Mouse (Mus musculus): ENCODE measurements around the gene Csl.

The Csl gene

DNA sequence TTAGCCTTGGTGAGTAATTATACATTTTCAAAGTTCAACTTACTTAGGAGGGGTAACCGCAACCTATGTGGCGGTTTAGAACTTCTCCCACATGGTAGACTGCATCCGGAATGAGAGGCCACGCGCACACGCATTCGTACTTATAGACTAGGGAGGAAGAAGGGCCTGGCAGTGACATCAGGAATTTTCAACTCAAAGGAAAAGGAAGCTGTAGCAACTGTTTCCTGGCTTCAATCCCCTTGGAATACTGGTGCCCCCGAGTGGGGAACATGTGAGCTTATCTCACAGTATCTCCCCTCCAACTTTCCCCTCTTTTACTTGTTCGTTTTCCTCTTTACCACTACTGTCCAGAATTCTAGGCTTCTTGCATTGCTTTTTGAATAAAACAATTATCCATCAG lies at the start of gene Csl:
Gene Csl, minus strand, starts transcription at position 101 of the 400 bp plus-strand sequence.
- DNase-seq (ENCODE audit: low read depth), result no peak

DNA sequence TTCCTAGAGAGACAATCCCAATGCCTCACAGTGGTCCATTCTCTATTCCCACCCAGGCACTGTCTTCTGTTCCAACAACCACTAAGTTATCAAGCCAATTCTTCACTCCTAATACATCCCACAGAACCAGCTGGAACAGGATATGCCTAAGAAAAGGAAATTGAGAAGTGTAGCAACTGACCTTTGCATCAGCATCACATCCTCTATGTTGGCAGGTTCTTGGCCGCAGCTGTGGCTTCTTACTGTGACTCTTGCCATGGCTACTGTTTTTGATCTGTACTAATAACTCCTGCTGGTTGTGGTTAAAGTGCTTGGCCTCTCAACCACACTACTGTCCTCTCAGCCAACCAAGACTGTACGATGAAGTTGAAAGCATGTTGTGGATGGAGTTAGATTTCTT lies 30.0 kb upstream of the Csl start:
- no peak for DNase-seq (ENCODE audit: low read depth)

DNA sequence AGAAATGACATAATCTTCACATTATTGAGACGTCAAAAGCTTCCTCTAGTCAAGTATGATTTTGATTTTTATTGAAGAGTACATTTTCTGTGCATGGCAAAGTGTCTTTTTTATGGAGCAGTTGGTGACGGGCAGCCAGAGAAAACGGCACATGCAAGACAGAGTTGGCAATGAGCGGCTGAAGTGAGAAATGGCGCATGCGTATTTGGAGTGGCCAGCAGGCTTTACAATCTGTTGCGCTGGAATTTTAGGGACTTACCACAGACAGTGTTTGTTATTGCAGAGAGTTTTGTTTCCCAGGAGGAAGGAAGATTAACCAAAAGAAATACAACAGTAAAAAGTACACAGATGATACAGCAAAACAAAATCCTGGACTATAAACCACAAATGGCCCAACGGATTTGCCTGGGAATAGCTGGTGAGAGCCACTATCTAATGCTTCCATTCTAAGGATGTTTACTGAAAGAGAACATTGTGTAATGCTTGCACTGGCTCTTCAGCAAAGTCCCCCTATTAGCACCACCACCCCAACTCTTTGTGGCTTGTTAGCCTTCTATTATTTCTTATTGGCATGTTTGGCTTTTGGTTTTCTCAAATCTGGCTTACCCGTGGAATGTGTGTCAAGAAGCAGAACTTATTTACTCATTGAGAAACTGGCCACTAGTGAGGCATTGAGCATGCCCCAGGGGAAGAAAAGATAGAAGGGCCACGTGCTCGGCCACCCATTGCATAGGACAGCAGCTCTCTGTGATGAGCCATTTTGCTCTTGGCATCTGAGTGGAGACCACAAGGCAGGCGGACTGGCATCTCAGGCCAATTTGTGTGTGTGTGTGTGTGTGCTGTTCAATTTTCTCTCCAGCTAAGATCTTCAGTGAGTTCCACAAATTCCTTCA lies 15.0 kb upstream of the Csl start:
- no peak for DNase-seq (ENCODE audit: low read depth)

- no peak for DNase-seq (ENCODE audit: low read depth)
These were observed 9.3 kb downstream of the Csl start for GRCm38 (mm10) chr10:99750146-99750545.

GRCm38 (mm10) chr10:99748668-99749260 lies 10.7 kb downstream of the Csl start:
- DNase-seq (ENCODE audit: low read depth), result no peak

GRCm38 (mm10) chr10:99748009-99748408 lies 11.4 kb downstream of the Csl start:
- no peak for DNase-seq (ENCODE audit: low read depth)

- DNase-seq (ENCODE audit: low read depth), result no peak
These were observed 17.7 kb downstream of the Csl start for GRCm38 (mm10) chr10:99741609-99742280.

GRCm38 (mm10) chr10:99713129-99713528 lies 46.3 kb downstream of the Csl start:
- no peak for DNase-seq (ENCODE audit: low read depth)

DNA sequence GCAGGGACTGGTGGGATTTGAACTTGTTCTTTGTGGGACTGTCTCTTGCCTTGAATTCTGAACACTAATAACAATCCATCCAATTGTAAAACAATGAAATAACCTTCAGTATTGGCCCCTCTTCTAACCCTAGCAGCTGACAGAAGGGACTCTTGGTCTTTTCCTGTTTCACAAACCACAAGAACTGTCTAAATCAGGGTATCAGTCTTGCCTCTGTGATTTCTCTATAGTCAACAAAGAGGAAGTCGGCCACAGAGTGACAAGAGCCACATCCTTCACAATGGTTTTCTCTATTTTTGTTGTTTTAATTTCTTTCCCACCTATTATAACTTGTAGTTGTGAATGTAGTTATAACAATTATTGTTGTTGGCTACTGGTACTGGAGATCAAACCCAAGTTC lies 47.9 kb downstream of the Csl start:
- DNase-seq (ENCODE audit: low read depth), result no peak
